Mouse (Mus musculus) stomach, postnatal 0 days (tissue): ENCODE results near the gene Pom121.

Experiments used
- CTCF ChIP-seq: IDR thresholded peaks from 2 replicates; pipeline ENCODE4 v1.5.1; 2016; ENCODE audit warnings: antibody characterized with exemption, low read depth, mild to moderate bottlenecking, moderate library complexity
- EP300 ChIP-seq: optimal IDR thresholded peaks from 2 replicates; pipeline ENCODE3; 2016; ENCODE audit warnings: antibody characterized with exemption

DNA sequence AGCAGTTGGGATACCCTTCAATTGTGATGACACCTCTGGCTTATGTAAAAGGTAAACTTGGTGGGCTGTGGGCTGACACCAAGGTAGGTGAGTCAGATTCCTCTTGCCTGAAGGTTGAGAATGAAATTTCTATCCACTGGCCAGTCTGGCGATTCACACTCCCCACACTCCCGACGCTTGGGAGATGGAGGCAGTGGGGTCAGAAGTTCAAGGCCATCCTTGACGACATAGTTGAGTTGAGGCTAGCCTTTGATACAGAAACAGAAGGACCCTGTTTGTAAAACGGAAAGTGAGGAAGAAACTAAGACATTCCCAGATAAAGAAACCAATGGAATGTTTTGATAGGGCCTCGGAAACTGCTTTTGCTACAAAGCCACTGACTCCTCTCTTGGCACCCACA is 5.0 kb upstream of the Pom121 start:
- TF ChIP-seq EP300 (no peak), CTCF (no peak)
